Mouse (Mus musculus) heart, postnatal 4 days (tissue): ENCODE results near the gene Ccl4. TPM values are rescaled to one million over a fixed set of nuclear protein-coding genes. Genes with fewer than 3 reads are reported as not detected.

Experiments used
- DNase-seq: peaks from one replicate; pipeline ENCODE4 v3.0.0; 2021
- total RNA-seq, 2 experiments: library from RNA; stranded (reverse); gene quantifications; 2 replicates each; pipeline ENCODE4 v1.2.3; 2021

Gene Ccl4
- not detected for total RNA-seq

- DNase-seq, result no peak
Measured at GRCm38 (mm10) chr11:83662204-83662603, at the start of gene Ccl4. Gene Ccl4 (plus strand): TSS chr11:83662584.

GRCm38 (mm10) chr11:83616586-83616985 lies 45.8 kb upstream of the Ccl4 start:
- no peak for DNase-seq

GRCm38 (mm10) chr11:83618238-83618637 lies 44.1 kb upstream of the Ccl4 start:
- DNase-seq, result no peak

GRCm38 (mm10) chr11:83619037-83619436 lies 43.3 kb upstream of the Ccl4 start:
- no peak for DNase-seq

GRCm38 (mm10) chr11:83623586-83623985 lies 38.8 kb upstream of the Ccl4 start:
- no peak for DNase-seq

GRCm38 (mm10) chr11:83628808-83629207 lies 33.6 kb upstream of the Ccl4 start:
- no peak for DNase-seq

- no peak for DNase-seq
Measured at GRCm38 (mm10) chr11:83630630-83631029, 31.8 kb upstream of the Ccl4 start.

- DNase-seq, result no peak
Measured at GRCm38 (mm10) chr11:83631065-83631464, 31.3 kb upstream of the Ccl4 start.

GRCm38 (mm10) chr11:83632744-83633143 lies 29.6 kb upstream of the Ccl4 start:
- DNase-seq, result peak; percentile 42

GRCm38 (mm10) chr11:83634425-83634824 lies 28.0 kb upstream of the Ccl4 start:
- no peak for DNase-seq

GRCm38 (mm10) chr11:83634898-83635297 lies 27.5 kb upstream of the Ccl4 start:
- DNase-seq, result no peak

GRCm38 (mm10) chr11:83636742-83637235 lies 25.6 kb upstream of the Ccl4 start:
- no peak for DNase-seq

GRCm38 (mm10) chr11:83638934-83639333 lies 23.4 kb upstream of the Ccl4 start:
- no peak for DNase-seq

- DNase-seq, result peak; percentile 19
Measured at GRCm38 (mm10) chr11:83639533-83639932, 22.9 kb upstream of the Ccl4 start.

GRCm38 (mm10) chr11:83640141-83640540 lies 22.2 kb upstream of the Ccl4 start:
- DNase-seq, result no peak

- DNase-seq, result no peak
Measured at GRCm38 (mm10) chr11:83641216-83641615, 21.2 kb upstream of the Ccl4 start.

GRCm38 (mm10) chr11:83645521-83645920 lies 16.9 kb upstream of the Ccl4 start, which contains the start of gene Rpl9-ps1:
Gene Rpl9-ps1 (minus strand): TSS chr11:83645621.
- DNase-seq, result no peak

GRCm38 (mm10) chr11:83646356-83647149 lies 15.8 kb upstream of the Ccl4 start:
- no peak for DNase-seq

GRCm38 (mm10) chr11:83649305-83649841 lies 13.0 kb upstream of the Ccl4 start, which contains the start of gene Ccl3:
Gene Ccl3 (minus strand): TSS chr11:83649355.
- DNase-seq, result no peak

GRCm38 (mm10) chr11:83654606-83655005 lies 7.8 kb upstream of the Ccl4 start:
- no peak for DNase-seq

GRCm38 (mm10) chr11:83657508-83657907 lies 4.9 kb upstream of the Ccl4 start:
- no peak for DNase-seq

- DNase-seq, result no peak
Measured at GRCm38 (mm10) chr11:83658797-83659196, 3.6 kb upstream of the Ccl4 start.

GRCm38 (mm10) chr11:83663532-83663931 lies 1.1 kb downstream of the Ccl4 start:
- DNase-seq, result no peak

GRCm38 (mm10) chr11:83671743-83672142 lies 9.4 kb downstream of the Ccl4 start:
- no peak for DNase-seq
